Mouse (Mus musculus) C2C12 (cell line): ENCODE data around the gene Pip4k2c.
"Not testable (repeated sequence)": the region's sequence is repeated elsewhere in the genome, so short reads cannot be mapped to it uniquely, and the experiment has no call there.

ENCODE experiments used
- CEBPB ChIP-seq: IDR thresholded peaks from one replicate; pipeline ENCODE4 v1.6.1; 2011; ENCODE audit warnings: low read depth, mild to moderate bottlenecking, control low read depth, moderate library complexity
- CTCF ChIP-seq: IDR thresholded peaks from one replicate; pipeline ENCODE4 v1.5.1; 2011; ENCODE audit not compliant: control insufficient read depth, insufficient read depth, insufficient read length
- FOSL1 ChIP-seq: IDR thresholded peaks from one replicate; pipeline ENCODE4 v1.8.0; 2011; ENCODE audit warnings: mild to moderate bottlenecking, low read length; ENCODE audit not compliant: poor library complexity, insufficient read depth, severe bottlenecking
- MAX ChIP-seq: IDR thresholded peaks from one replicate; pipeline ENCODE4 v1.6.1; 2011; ENCODE audit warnings: mild to moderate bottlenecking, control low read depth
- MYOD1 ChIP-seq: IDR thresholded peaks from one replicate; pipeline ENCODE4 v1.6.1; 2011; ENCODE audit warnings: low read depth; ENCODE audit not compliant: control insufficient read depth, insufficient read length
- MYOG ChIP-seq: IDR thresholded peaks from one replicate; pipeline ENCODE4 v1.6.1; 2011; ENCODE audit not compliant: control insufficient read depth, insufficient read length; ENCODE audit errors: extremely low read depth
- USF1 ChIP-seq: IDR thresholded peaks from one replicate; pipeline ENCODE4 v1.6.1; 2011; ENCODE audit warnings: low read depth, mild to moderate bottlenecking, control low read depth, moderate library complexity

GRCm38 (mm10) chr10:127162771-127163261 lies 48.6 kb downstream of the Pip4k2c start:
- TF ChIP-seq CTCF, MAX, MYOD1, USF1, MYOG, CEBPB, FOSL1: not testable (repeated sequence)
